Mouse (Mus musculus): ENCODE measurements around the gene Pla2g4b. TPM values are rescaled to one million over a fixed set of nuclear protein-coding genes. Genes with fewer than 3 reads are reported as not detected.

Gene Pla2g4b
- 0.62 TPM in 1 of 2 replicates, not detected in the other for total RNA-seq (2014; fragmentation: Nextera tagmentation)
- total RNA-seq (2017) = 0.72 and 1.8 TPM in 2 replicates

DNA sequence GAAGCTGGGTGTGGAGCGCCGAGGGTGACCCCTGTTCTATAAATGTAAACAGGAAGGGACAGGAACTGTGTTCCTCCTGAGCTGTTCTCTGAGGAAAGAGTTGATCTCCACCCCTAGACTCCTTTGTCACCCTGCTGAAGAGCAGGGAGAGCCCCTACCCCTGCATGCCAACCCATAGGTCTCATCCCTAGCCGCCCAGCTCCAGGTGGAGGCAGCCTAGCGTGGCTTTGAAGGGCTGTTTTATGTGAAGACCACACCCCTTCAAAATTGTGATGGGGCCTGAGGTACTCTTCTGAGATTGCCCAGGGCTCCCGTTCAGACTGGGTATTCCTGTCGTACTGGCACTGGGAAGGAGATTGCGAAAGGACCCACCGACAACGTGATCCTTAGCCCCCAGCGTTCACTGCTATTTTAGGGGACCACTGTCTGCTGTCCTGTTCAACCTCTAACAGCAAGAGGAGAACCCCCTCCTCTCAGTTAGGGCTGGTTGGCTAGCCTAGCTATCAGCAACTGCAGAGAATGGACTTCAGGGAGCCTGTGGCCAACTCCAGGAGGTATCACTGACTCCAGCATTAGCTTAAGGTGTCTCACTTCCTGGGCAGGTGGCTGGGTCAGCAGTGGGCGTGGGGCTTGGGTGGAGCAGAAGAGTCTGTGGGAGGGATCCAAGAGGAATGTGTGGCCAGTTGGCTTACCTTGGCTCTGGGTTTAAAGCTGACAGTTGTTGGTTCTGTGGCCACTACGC lies at the start of gene Pla2g4b:
Gene Pla2g4b, plus strand, starts transcription at position 692 of the 742 bp plus-strand sequence.
- ATAC-seq (replicated peaks; ENCODE audit: poor library complexity, severe bottlenecking) = no peak

DNA sequence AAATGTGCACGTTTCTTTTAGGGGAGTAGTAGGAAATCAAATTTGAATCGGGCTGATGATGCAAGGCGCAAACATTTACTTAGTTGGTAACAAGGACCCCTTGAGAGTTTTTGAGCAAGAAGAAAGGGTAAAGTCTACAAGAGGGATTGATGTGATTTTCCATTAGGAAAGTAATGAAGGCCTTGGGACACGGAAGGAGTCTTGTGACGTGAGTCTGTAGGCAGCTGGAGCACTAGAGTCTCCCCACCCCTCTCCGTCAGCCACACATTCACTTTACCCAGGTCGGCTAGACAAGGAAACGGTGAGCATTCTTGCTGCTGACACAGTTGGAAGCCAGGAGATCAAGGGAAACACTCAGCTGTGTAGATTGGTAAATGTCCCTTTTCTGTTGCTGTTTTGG lies 47.3 kb upstream of the Pla2g4b start:
- ATAC-seq (replicated peaks; ENCODE audit: poor library complexity, severe bottlenecking) = no peak

GRCm38 (mm10) chr2:119986369-119986768 lies 46.8 kb upstream of the Pla2g4b start:
- no peak for ATAC-seq (replicated peaks; ENCODE audit: poor library complexity, severe bottlenecking)

GRCm38 (mm10) chr2:119987441-119987840 lies 45.8 kb upstream of the Pla2g4b start:
- no peak for ATAC-seq (replicated peaks; ENCODE audit: poor library complexity, severe bottlenecking)

DNA sequence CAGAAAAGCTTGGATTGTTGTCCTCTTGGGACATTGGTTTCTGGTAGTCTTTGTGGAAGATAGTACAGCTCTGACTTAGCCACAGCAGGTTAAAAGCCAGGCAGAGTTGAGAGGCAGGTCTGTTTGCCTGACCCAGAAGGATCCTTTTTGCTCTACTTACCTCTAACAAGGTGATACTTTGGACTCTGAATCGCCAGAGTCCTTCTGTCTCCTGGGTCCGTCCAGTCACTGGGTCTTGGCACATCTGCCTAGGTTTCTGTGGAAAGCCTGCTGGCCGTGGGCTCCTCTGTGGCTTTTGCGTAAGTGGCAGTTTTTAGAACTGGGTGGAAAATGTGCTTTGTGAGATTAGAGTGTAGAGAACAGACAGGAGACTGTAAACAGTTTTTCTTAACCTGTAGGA lies 44.3 kb upstream of the Pla2g4b start:
- ATAC-seq (replicated peaks; ENCODE audit: poor library complexity, severe bottlenecking) = no peak

DNA sequence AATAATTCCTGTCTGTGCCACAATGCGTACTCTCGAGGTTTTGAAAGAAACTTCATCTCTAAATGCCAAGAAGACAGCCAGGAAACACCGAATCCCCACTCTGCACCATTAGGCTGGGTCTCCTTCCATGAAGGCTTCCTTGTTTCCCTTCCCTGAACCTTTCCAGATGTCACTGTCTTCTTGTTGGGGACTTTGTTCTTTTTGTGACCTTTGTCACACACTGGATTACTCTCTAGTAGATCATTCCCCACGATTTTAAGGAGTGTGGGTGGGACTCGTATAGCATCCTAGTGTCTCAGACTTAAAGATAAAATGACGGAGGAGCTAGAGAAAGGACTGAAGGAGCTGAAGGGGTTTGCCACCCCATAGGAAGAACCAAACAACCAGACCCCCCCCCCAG lies 42.3 kb upstream of the Pla2g4b start:
- ATAC-seq (replicated peaks; ENCODE audit: poor library complexity, severe bottlenecking) = no peak

DNA sequence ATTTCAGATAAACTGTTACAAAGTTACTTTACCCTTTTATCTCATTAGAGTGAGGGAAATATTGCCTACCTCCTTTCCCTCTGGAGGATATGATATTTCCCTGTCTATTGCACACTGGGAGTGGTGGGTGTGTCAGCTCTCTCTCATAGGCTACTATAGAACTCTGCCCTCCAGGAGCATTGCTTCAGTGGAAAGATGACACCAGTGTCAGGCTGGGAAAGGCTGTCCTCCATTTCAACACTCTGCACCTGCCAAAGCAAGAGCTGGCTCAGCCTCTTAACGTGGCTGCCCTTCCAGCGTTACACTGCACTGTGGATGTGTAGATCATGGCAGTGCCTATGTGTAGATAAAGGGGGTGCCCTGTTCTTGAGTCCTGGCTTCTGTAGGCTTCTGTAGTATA lies 40.9 kb upstream of the Pla2g4b start:
- no peak for ATAC-seq (replicated peaks; ENCODE audit: poor library complexity, severe bottlenecking)

GRCm38 (mm10) chr2:119993515-119993914 lies 39.7 kb upstream of the Pla2g4b start:
- ATAC-seq (replicated peaks; ENCODE audit: poor library complexity, severe bottlenecking) = no peak

- no peak for ATAC-seq (replicated peaks; ENCODE audit: poor library complexity, severe bottlenecking)
Observed at GRCm38 (mm10) chr2:119994839-119995238, 38.4 kb upstream of the Pla2g4b start.

DNA sequence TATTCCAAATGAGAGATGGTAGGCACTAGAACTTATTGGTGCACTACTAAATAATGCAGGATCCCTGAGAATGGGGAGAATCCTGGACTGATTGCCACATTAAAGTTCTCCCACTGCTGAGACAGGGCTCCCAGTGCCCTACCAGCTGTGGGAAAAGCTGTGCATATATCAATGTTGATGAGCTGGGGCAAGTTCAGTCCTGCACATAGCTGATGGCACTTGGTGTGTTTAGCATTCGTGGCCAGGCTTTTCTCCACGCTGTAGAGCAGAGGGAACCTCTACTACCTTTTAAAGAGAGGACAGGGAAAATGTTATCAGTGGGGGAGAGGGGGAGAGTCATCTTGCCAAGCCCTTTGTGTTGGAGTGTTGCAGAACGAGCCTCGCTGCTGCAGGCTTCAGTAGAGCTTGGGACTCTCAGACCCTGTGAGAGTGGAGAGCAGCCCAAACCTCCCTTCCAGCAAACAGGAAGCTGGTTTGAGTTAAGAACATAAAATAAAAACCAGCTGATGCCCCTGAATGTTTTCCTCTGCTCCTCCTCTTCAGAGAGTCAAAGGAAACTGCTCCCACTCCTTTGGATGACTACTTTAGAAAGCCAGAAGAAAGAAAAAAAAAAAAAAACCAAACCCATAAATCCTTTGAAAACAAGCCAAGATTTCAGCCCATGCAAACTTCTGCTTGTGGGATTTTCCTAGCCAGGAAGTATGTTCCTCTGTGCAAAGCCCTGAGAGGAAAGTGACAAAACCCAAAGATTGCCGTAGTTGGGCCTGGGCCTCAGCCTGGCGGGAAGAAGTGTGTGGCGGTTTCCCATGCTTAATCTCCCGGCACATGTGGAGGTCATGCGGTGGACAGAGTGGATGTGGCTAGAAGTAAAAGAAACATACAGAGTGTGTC lies 37.6 kb upstream of the Pla2g4b start:
- ATAC-seq (replicated peaks; ENCODE audit: poor library complexity, severe bottlenecking) = peak; percentile 63

GRCm38 (mm10) chr2:119997354-119997753 lies 35.9 kb upstream of the Pla2g4b start:
- ATAC-seq (replicated peaks; ENCODE audit: poor library complexity, severe bottlenecking) = no peak

DNA sequence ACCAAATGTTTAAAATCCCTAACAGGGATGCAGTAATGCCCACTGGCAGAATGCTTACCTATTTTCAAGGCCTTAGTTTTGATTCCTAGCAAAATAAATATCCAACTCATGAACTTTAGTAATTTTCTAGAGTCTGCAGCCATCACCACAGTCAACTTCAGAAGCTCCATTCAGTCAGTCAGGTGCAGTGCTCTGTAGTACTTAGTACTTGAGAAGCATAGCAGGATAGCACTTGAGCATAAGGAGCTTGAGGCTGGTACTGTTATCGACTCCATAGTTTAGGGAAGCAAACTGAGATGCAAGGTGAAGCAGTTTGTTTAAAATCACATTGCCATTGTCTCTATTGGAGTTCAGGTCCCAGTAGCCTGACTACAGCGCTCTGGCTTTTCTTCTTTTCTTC lies 33.5 kb upstream of the Pla2g4b start:
- ATAC-seq (replicated peaks; ENCODE audit: poor library complexity, severe bottlenecking) = no peak

- peak; percentile 42 for ATAC-seq (replicated peaks; ENCODE audit: poor library complexity, severe bottlenecking)
Observed at GRCm38 (mm10) chr2:120000882-120001584, 32.2 kb upstream of the Pla2g4b start.

DNA sequence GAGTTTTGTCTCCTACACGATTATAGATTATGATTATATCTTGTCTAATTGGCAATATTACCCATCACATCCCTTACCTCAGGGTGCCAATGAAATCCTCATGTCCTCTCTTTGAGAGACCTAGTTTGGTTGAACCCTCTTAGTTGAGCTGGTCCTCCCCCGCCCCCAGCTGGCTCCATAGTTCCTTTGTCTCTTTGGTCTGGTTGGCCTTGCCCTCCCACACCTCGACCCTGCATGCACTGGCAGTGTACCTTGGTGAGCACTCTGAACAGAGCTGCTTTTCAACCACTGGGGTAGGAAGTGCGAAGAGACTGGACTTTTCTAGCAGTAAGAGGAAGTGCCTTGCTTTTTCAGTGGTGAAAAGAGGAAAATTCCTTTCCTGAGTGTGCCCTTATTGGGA lies 31.3 kb upstream of the Pla2g4b start:
- no peak for ATAC-seq (replicated peaks; ENCODE audit: poor library complexity, severe bottlenecking)

GRCm38 (mm10) chr2:120003970-120004369 lies 29.2 kb upstream of the Pla2g4b start:
- ATAC-seq (replicated peaks; ENCODE audit: poor library complexity, severe bottlenecking) = no peak

DNA sequence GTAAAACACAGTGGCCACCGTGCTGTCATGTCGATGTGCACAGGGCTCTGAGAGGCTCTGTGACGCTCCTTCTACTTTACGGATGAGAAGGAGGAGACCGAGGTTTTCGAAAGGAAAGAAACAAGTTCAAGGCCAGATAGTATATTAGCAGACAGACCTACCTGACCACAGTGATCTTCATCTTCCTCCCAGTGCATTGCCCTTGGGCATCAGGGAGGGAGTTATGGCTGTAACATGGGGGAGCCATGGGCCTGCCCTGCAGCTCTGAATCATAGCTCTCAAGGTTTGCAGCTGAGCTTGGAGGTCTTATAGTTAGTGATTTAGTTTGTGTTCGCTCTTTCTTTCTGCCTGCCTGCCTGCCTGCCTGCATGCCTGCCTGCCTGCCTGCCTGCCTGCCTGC lies 26.5 kb upstream of the Pla2g4b start:
- ATAC-seq (replicated peaks; ENCODE audit: poor library complexity, severe bottlenecking) = no peak

DNA sequence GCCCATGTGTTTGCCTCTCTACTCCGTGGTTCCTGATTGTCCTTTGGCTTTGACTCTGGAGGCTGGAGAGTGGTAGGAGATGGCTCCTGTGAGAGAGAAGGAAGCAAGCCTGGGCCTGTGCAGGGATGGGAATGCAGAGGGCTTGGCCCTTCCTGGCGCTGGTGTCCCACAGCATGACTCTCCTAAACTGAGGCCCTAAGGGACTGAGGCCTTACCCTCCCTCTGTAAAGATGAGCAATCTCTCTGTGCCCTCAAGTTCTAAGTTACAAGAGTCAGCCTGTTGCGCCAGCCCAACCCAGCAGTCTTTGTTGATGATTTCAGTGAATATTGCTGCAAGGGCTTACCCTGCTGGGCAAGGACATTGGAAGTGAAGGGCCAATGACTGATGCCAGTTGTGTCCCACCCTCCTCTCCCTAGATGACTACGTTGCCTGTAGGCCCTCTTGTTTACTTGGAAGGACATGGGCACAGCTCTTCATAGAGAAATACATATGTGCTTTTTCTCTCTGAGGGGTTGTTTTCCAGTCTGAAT lies 25.5 kb upstream of the Pla2g4b start:
- ATAC-seq (replicated peaks; ENCODE audit: poor library complexity, severe bottlenecking) = no peak

GRCm38 (mm10) chr2:120008672-120009071 lies 24.5 kb upstream of the Pla2g4b start:
- ATAC-seq (replicated peaks; ENCODE audit: poor library complexity, severe bottlenecking) = peak; percentile 87

GRCm38 (mm10) chr2:120011462-120012200 lies 21.6 kb upstream of the Pla2g4b start:
- ATAC-seq (replicated peaks; ENCODE audit: poor library complexity, severe bottlenecking) = peak; percentile 61

- ATAC-seq (replicated peaks; ENCODE audit: poor library complexity, severe bottlenecking) = no peak
Observed at GRCm38 (mm10) chr2:120012924-120013323, 20.3 kb upstream of the Pla2g4b start.
